In genomic region chr5:134907135-134907534, GRCm38 (mm10) we compare ENCODE assay signal across 7 mouse cellular contexts. TPM values are rescaled to one million over a fixed set of nuclear protein-coding genes. Genes with fewer than 3 reads are reported as not detected.
DNase-seq lines count a peak whose midpoint lies in the region; ATAC-seq and TF ChIP-seq lines count a peak whose summit lies in the region.

No protein-coding gene starts in this region.

- DNase-seq in adrenal gland, adult 2 months: peak; percentile 93
- peak; percentile 94 for DNase-seq in embryo, embryonic 10.5 days (ENCODE audit: low spot score)
- DNase-seq in gastrocnemius, postnatal 14 days: peak; percentile 93
- DNase-seq in induced T-regulatory cell, adult 2 months (ENCODE audit: low read depth): peak; percentile 82
- DNase-seq in left cerebral cortex, adult 9 months (ENCODE audit: low spot score in 2 of 2): peak; percentile 72 to 96

- ATAC-seq in megakaryocyte-erythroid progenitor cell, adult 5-6 weeks (replicated peaks; ENCODE audit: low FRiP score, low TSS enrichment, poor library complexity, severe bottlenecking): peak; percentile 91

- H3K4me1 ChIP-seq in small intestine, adult 2 months (ENCODE audit: control insufficient read depth, insufficient read depth, insufficient read length, low read length): no peaks in the 10 kb centered on the region; the same call in 1 of the 2 replicates

- under 1% methylated on average over 13 of the region's 13 CpGs for WGBS in small intestine, adult 2 months

- TF ChIP-seq CTCF in small intestine, adult 2 months (IDR thresholded peaks at IDR 0.05; ENCODE audit: extremely low read depth, insufficient read length, insufficient replicate concordance, low read depth, low read length): peak; percentile 99

- no peaks in the 10 kb centered on the region for H3K27me3 ChIP-seq in small intestine, adult 2 months (ENCODE audit: control insufficient read depth, insufficient read depth, low read length)

- intact Hi-C loops in gastrocnemius, postnatal 14 days (cut with DNase I; ENCODE audit: low total_unique reads): loop anchor here (5.0 kb wide), 1 partner anchor 55 kb away; no protein-coding TSS in a partner anchor

- no peak overlapping the region for H3K4me3 ChIP-seq in small intestine, adult 2 months (ENCODE audit: low read depth, low read length)

- no peak for TF ChIP-seq POLR2A in small intestine, adult 2 months (IDR thresholded peaks at IDR 0.05; ENCODE audit: low read depth, low read length)

- H3K27ac ChIP-seq in small intestine, adult 2 months (ENCODE audit: insufficient read depth, low read depth, low read length): no peak overlapping the region

- no peaks in the 10 kb centered on the region for H3K36me3 ChIP-seq in small intestine, adult 2 months (ENCODE audit: control insufficient read depth, insufficient read depth, low read length)

RNA-seq across cellular contexts. Expression of gene Tmem270, which starts 0.6 kb away (rescaled TPM):
- not detected for total RNA-seq in adrenal gland, adult 2 months (2021)
- not detected in 2 replicates for polyA plus RNA-seq in adrenal gland, adult 2 months (2012; rRNA removed)
- total RNA-seq in gastrocnemius, postnatal 14 days (2021): not detected
- total RNA-seq in megakaryocyte-erythroid progenitor cell, adult 5-6 weeks (2014; fragmentation: Nextera tagmentation): not detected in 2 replicates
- not detected in 2 replicates for total RNA-seq in megakaryocyte-erythroid progenitor cell, adult 5-6 weeks (2017)
- polyA plus RNA-seq in small intestine, adult 2 months (2012; rRNA removed): not detected in 2 replicates

RNA-seq across cellular contexts. Expression of gene Cldn13, which starts 8.2 kb away (rescaled TPM):
- not detected for total RNA-seq in adrenal gland, adult 2 months (2021)
- polyA plus RNA-seq in adrenal gland, adult 2 months (2012; rRNA removed): not detected in 2 replicates
- not detected for total RNA-seq in gastrocnemius, postnatal 14 days (2021)
- 177 and 197 TPM in 2 replicates for total RNA-seq in megakaryocyte-erythroid progenitor cell, adult 5-6 weeks (2014; fragmentation: Nextera tagmentation)
- 55.6 and 123 TPM in 2 replicates for total RNA-seq in megakaryocyte-erythroid progenitor cell, adult 5-6 weeks (2017)
- not detected in 2 replicates for polyA plus RNA-seq in small intestine, adult 2 months (2012; rRNA removed)

RNA-seq across cellular contexts. Expression of gene Mettl27, which starts 25.0 kb away (rescaled TPM):
- 10 to 100 TPM; 23.5 to 33.1 TPM for total RNA-seq in adrenal gland, adult 2 months (2021)
- 22.5 and 39.1 TPM in 2 replicates for polyA plus RNA-seq in adrenal gland, adult 2 months (2012; rRNA removed)
- total RNA-seq in gastrocnemius, postnatal 14 days (2021): 1 to 10 TPM; 4.9 to 6.2 TPM
- 9.9 and 12.8 TPM in 2 replicates for total RNA-seq in megakaryocyte-erythroid progenitor cell, adult 5-6 weeks (2014; fragmentation: Nextera tagmentation)
- total RNA-seq in megakaryocyte-erythroid progenitor cell, adult 5-6 weeks (2017): 6.5 and 18.5 TPM in 2 replicates
- 8.2 and 21.4 TPM in 2 replicates for polyA plus RNA-seq in small intestine, adult 2 months (2012; rRNA removed)

RNA-seq across cellular contexts. Expression of gene Cldn4, which starts 39.6 kb away (rescaled TPM):
- not detected for total RNA-seq in adrenal gland, adult 2 months (2021)
- polyA plus RNA-seq in adrenal gland, adult 2 months (2012; rRNA removed): 0.06 TPM in 1 of 2 replicates, not detected in the other
- not detected for total RNA-seq in gastrocnemius, postnatal 14 days (2021)
- not detected in 2 replicates for total RNA-seq in megakaryocyte-erythroid progenitor cell, adult 5-6 weeks (2014; fragmentation: Nextera tagmentation)
- not detected in 2 replicates for total RNA-seq in megakaryocyte-erythroid progenitor cell, adult 5-6 weeks (2017)
- polyA plus RNA-seq in small intestine, adult 2 months (2012; rRNA removed): 112 and 571 TPM in 2 replicates

Comparison
In these comparisons a context has a peak if more than half of its experiments do, and no peak if none do; other contexts are left out.
1. RNA of gene Cldn13, which starts 8.2 kb away (total RNA-seq): 55.6 to 197 TPM in megakaryocyte-erythroid progenitor cell, adult 5-6 weeks; not detected in adrenal gland, adult 2 months and not detected in gastrocnemius, postnatal 14 days; every median in the first group is over 10 times any median in the second.
2. Peak in every context shown above with its lines, with median percentiles within 50 percentile points of each other: DNase-seq.